Mouse (Mus musculus): Measurements from ENCODE around the gene Chd4.

GRCm38 (mm10) chr6:125110927-125111326 is 15.1 kb downstream of the Chd4 start:
- TF ChIP-seq CTCF (IDR thresholded peaks at IDR 0.05 in 2 of 3, conservative IDR thresholded peaks at IDR 0.05 in 1 of 3; ENCODE audit: control insufficient read depth in 1 of 3, insufficient read depth in 1 of 3, low read depth in 2 of 3, low read length in 3 of 3, poor library complexity in 1 of 3, severe bottlenecking in 1 of 3) (peak; percentile 62 to 70 (median 69)), ZKSCAN1 (IDR thresholded peaks at IDR 0.05; ENCODE audit: low read depth, low read length) (no peak), ZMIZ1 (IDR thresholded peaks at IDR 0.05; ENCODE audit: low read depth, low read length) (no peak), ZC3H11A (IDR thresholded peaks at IDR 0.05; ENCODE audit: low read depth, low read length) (no peak), ELF1 (IDR thresholded peaks at IDR 0.05; ENCODE audit: low read depth, low read length) (no peak), POLR2A (IDR thresholded peaks at IDR 0.05; ENCODE audit: control insufficient read depth in 1 of 2, insufficient read depth in 1 of 2, low read depth in 1 of 2, low read length in 2 of 2, poor library complexity in 1 of 2) (no peak; a peak in 1 of 4 replicates), SIN3A (IDR thresholded peaks at IDR 0.05; ENCODE audit: low read length) (no peak), MYC (IDR thresholded peaks at IDR 0.05; ENCODE audit: low read depth, low read length) (peak; percentile 78)
